Mouse (Mus musculus): Measurements from ENCODE around the gene Anxa6. TPM values are rescaled to one million over a fixed set of nuclear protein-coding genes. Genes with fewer than 3 reads are reported as not detected.

Anxa6 gene
- total RNA-seq, 2 experiments from 2014 or later = 297 to 313 TPM

GRCm38 (mm10) chr11:55031211-55031990 is 1.8 kb downstream of the Anxa6 start:
- peak; percentile 7 for DNase-seq

- no peak for DNase-seq
These were observed 4.7 kb downstream of the Anxa6 start for GRCm38 (mm10) chr11:55028509-55028908.

- no peak for DNase-seq
These were observed 5.9 kb downstream of the Anxa6 start for GRCm38 (mm10) chr11:55027204-55027855.

GRCm38 (mm10) chr11:55025896-55026295 is 7.3 kb downstream of the Anxa6 start:
- DNase-seq = peak; percentile 18

- DNase-seq = no peak
These were observed 9.7 kb downstream of the Anxa6 start for GRCm38 (mm10) chr11:55023583-55023982.

- peak; percentile 94 for DNase-seq
These were observed 10.1 kb downstream of the Anxa6 start for GRCm38 (mm10) chr11:55023049-55023564.

- no peak for DNase-seq
These were observed 10.7 kb downstream of the Anxa6 start for GRCm38 (mm10) chr11:55022508-55022907.

GRCm38 (mm10) chr11:55021859-55022258 is 11.4 kb downstream of the Anxa6 start:
- DNase-seq = no peak

GRCm38 (mm10) chr11:55021458-55021857 is 11.8 kb downstream of the Anxa6 start:
- DNase-seq = no peak

- no peak for DNase-seq
These were observed 13.5 kb downstream of the Anxa6 start for GRCm38 (mm10) chr11:55019711-55020110.

- DNase-seq = no peak
These were observed 15.2 kb downstream of the Anxa6 start for GRCm38 (mm10) chr11:55018034-55018433.

GRCm38 (mm10) chr11:55017201-55017600 is 16.0 kb downstream of the Anxa6 start:
- DNase-seq = no peak

- DNase-seq = no peak
These were observed 16.5 kb downstream of the Anxa6 start for GRCm38 (mm10) chr11:55016758-55017157.

GRCm38 (mm10) chr11:55015831-55016241 is 17.4 kb downstream of the Anxa6 start:
- peak; percentile 68 for DNase-seq

GRCm38 (mm10) chr11:55015264-55015663 is 18.0 kb downstream of the Anxa6 start:
- no peak for DNase-seq

- DNase-seq = no peak
These were observed 19.4 kb downstream of the Anxa6 start for GRCm38 (mm10) chr11:55013802-55014201.

GRCm38 (mm10) chr11:55012551-55013521 is 20.4 kb downstream of the Anxa6 start:
- DNase-seq = no peak

GRCm38 (mm10) chr11:55011440-55011839 is 21.8 kb downstream of the Anxa6 start:
- DNase-seq = no peak

GRCm38 (mm10) chr11:55008230-55008629 is 25.0 kb downstream of the Anxa6 start:
- no peak for DNase-seq

GRCm38 (mm10) chr11:55005684-55006083 is 27.6 kb downstream of the Anxa6 start:
- no peak for DNase-seq

GRCm38 (mm10) chr11:55004970-55005502 is 28.2 kb downstream of the Anxa6 start:
- no peak for DNase-seq

- DNase-seq = no peak
These were observed 34.5 kb downstream of the Anxa6 start for GRCm38 (mm10) chr11:54998708-54999107.

Measured in gastrocnemius, postnatal 10 days (tissue).